Mouse (Mus musculus) left cerebral cortex, adult 11 months (tissue): Measurements from ENCODE around the gene Golga1.
A peak's percentile ranks its signal among the peaks of the same experiment; 100 is the strongest.
"Not testable (repeated sequence)": the region's sequence is repeated elsewhere in the genome, so short reads cannot be mapped to it uniquely, and the experiment has no call there.

Experiments used
- DNase-seq: peaks from one replicate; pipeline ENCODE4 v3.0.0; 2022; ENCODE audit warnings: low spot score

Gene Golga1

GRCm38 (mm10) chr2:39065400-39065987, at the start of gene Golga1:
Gene Golga1 (minus strand): TSS chr2:39065541.
- peak; percentile 81 for DNase-seq

DNA sequence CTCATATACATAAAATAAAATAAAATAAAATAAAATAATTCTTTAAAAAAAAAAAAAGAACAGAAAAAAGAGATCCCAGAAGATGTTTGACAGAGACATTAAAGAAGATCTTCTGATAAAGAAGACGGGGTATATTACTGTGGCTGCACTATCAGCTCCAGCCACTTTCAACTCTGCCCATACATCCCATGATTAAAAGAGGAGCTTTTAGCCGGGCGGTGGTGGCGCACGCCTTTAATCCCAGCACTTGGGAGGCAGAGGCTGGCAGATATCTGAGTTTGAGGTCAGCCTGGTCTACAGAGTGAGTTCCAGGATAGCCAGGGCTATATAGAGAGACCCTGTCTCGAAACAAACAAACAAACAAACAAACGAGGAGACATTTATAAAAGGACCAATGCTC, 48.8 kb upstream of the Golga1 start:
- DNase-seq, result no peak

DNA sequence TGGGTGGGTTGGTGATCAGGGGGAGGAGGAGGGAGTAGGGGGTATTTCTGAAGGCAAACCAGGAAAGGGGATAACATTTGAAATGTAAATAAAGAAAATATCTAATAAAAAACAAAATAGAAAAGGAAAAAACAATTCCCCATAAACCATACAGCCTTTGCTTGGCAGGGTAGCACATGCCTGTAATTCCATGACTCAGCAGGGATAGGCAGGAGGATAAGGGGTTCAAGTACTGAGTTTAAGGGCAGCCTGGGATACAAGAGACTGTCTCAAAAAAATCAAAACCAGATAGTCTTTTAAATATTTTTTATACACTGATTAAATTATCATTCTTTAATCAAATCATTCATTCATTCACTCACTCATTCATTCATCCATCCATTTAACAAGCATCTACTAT, 45.2 kb upstream of the Golga1 start:
- no peak for DNase-seq

DNA sequence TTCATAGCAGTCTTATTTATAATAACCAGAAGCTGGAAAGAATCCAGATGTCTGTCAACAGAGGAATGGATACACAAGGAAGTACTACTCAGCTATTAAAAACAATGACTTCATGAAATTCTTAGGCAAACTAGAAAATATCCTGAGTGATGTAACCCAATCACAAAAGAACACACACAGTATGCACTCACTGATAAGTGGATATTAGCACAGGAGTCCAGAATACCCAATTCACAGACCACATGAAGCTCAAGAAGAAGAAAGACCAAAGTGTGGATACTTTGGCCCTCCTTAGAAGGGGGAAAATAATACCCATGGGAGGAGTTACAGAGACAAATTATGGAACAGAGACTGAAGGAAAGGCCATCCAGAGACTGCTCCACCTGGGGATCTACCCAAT, 44.4 kb upstream of the Golga1 start:
- not testable (repeated sequence) for DNase-seq

GRCm38 (mm10) chr2:39099951-39100350, 34.6 kb upstream of the Golga1 start:
- not testable (repeated sequence) for DNase-seq

DNA sequence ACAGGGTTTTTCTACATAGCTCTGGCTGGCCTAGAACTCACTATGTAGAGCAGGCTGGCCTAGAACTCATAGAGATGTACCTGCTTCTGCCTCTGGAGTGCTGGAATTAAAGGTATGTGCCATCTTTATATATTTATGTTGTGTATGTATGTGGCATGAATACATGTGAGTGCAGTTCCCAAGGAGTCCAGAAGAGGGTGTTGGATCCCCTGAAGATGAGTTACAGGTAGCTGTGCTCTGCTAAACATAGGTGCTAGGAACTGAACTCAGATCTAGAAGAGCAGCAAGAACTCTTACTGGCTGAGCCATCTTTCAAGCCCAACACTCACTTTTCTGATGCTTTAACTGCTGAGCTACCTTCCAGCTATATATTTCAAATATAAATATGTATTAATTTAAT, 32.7 kb upstream of the Golga1 start:
- no peak for DNase-seq

DNA sequence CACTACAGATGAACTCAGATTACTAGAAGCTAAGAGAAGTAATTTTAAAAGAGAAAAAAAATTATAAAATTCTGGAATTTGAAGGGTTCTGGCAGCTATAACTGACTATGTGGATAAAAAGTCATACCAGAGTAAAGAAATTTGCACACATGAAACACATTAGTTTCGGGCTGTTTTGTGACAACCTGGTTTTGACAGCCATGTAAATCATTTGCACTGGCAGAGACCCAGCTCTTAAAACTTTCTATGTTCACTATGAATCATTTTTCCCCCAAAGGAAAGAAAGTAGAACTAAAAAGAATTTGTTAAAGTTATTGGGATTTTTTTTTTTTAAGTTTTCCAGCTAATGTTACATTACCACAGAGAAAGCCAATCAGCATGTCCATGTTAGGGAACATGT, 26.6 kb upstream of the Golga1 start:
- no peak for DNase-seq

GRCm38 (mm10) chr2:39082706-39083105, 17.4 kb upstream of the Golga1 start:
- DNase-seq, result no peak

GRCm38 (mm10) chr2:39070666-39071065, 5.3 kb upstream of the Golga1 start:
- no peak for DNase-seq

DNA sequence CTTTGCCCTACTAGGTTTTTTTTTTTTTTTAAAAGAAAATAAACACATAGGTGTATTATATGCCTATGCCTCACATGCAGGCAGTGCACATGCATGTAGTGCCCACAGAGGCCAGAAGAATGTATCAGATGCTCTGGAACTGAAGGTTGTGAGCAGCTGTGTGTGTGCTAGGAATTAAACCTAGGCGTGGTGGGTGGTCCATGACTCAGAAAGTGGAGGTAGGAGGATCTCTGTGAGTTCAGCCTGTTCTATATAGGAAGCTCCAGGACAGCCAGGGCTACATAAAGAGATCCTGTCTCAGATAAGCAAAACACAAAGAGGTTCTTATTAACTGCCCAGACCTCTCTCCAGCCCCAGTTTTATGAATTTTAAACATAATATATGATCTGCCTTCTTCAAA, 3.8 kb upstream of the Golga1 start:
- DNase-seq, result no peak

DNA sequence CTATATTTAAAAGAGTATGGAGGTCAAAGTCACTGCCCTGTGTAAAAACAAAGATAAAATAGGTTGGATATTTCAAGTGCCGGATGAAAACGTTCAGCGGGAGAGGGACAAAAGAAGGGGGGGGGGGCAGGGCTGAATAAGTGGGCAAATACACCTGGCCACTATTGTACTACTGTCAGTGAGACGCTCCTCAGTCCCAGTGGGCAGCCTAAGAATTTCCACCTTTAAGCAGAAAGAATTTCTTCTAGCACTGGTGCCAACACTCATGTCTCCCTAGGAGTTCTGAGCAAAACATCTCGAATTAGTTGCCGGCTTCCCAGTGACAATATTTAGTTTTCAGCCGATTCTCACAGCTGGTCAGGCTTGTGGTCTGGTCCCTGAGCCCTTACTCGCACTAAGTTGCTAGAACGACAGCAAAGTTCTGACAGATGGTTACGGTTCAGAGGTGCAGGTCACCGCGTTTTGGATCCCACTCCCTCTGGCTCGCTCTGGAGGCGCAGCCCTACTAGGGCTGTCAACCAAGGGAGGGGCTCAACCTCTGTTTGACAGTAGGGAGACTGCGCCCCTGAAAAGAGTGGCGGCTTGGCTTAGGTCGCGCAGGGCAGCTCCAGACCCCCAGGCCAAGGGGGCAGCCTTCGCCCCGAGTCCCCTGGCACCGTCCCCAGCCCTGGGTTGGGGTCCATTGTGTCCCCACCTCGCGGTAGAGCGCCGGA, 498 bp downstream of the Golga1 start:
- no peak for DNase-seq

DNA sequence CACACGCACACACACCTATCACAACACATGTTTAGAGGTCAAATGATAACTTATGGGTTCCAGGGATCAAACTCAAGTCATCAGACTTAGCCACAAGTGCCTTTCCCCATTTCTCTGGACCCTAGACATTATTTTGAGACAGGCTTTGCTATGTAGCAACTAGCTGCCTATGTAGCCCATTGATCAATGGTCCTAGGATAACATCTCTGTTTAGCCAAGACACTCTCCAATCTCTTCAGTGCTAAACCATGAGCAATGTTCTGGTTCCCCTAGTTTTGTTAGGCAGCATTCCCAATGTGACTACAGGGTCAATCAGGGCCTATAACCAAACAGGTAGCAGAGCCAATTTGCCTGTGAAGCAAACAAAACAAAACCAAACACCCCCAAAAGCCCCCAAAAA, 16.8 kb downstream of the Golga1 start:
- no peak for DNase-seq

- no peak for DNase-seq
These were observed 25.1 kb downstream of the Golga1 start for GRCm38 (mm10) chr2:39040215-39040614.

DNA sequence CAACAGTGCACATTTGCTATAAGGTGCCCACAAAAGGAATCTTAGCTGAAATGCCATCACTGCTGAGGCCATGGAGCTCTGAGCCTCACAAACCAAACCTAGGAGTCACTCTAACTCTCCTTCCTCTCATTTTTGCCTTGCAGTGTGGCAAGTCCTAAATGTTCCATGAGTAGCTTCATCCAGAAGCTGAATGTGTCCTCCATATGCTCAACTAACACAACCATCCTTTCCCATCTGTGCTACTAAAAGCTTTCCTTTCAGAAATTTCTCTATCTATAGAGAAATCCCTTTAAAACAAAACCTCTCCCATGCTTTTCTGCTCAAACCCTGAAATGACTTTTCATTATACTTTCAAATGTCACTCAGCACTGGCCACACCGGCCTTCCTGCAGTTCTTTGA, 33.7 kb downstream of the Golga1 start:
- no peak for DNase-seq

GRCm38 (mm10) chr2:39020004-39020403, 45.3 kb downstream of the Golga1 start:
- DNase-seq, result no peak

- no peak for DNase-seq
These were observed 48.8 kb downstream of the Golga1 start for GRCm38 (mm10) chr2:39016581-39016980.

DNA sequence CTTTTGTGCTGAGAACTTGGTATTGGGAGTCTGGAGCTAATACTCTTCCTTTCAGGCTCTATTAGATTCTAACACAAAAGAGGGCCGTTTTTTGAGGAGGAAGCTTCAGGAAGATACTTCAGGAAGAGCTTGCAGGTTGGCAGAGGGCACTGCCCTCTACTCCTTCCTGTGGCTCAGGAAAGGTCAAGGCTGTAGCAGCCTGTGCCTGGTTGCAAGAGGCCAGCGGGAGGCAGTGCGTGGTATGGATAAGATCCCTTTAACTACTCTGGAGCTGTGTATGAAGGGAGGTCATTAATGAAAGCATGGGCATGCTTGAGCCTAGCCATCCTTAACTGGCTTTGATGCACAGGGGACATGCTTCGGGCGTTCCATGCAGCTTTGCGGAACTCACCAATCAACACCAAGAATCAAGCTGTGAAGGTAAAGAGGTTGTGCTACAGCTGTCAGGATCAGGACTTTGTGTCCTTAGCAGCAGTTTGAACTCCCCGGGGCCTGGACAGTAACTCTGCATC, 52.5 kb downstream of the Golga1 start:
- DNase-seq, result no peak

GRCm38 (mm10) chr2:39011971-39012370, 53.4 kb downstream of the Golga1 start:
- no peak for DNase-seq

GRCm38 (mm10) chr2:39011264-39011663, 54.1 kb downstream of the Golga1 start:
- DNase-seq, result no peak

DNA sequence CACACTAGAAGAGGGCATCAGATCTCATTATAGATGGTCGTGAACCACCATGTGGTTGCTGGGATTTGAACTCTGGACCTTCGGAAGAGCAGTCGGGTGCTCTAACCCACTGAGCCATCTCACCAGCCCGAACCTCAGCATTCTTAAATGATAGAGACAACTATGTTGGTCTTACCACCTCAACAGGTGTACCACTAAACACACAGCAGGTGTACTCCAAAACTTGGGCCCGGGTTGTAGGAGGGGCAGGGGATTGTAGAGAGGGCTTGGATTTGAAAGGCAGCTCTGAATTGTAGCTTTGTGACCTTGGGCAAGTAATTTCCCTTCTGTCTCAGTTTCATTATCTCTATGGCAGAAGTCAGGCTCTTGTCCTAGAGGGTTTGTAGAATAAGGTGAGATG, 55.2 kb downstream of the Golga1 start:
- not testable (repeated sequence) for DNase-seq

GRCm38 (mm10) chr2:39008954-39009365, 56.4 kb downstream of the Golga1 start:
- no peak for DNase-seq

DNA sequence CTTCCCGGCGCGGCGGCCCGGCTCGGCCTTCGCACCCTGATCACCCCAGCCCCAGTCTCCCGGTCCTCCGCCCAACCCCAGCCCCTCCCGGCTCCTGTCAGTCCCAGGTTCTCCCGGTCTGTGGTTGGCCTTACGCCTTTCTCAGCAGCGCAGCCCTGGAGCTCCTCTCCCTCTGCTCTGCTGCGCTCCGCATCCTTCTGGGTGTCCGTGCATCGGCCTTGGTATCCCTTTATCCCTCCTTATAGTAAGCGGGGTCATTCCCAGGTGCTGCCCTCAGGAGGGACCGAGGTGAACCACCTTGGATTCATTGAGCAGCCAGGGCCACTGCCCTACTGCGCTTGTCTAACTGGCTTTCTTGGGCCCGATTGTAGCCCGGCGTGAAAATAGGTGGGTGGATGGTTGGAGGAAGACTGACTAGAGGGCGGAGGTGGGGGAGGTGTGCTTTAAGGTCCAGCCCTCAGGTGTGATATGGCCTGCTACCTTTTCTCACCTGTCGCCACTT, 56.9 kb downstream of the Golga1 start:
- no peak for DNase-seq

GRCm38 (mm10) chr2:39007865-39008264, 57.5 kb downstream of the Golga1 start:
- peak; percentile 88 for DNase-seq
